Mouse (Mus musculus) CH12.LX (cell line): Measurements from ENCODE around the gene Brdt. TPM values are rescaled to one million over a fixed set of nuclear protein-coding genes. Genes with fewer than 3 reads are reported as not detected.

Experiments used
- DNase-seq: peaks from one replicate; pipeline ENCODE4 v3.0.0-alpha.2; 2013; ENCODE audit errors: extremely low read depth
- H3K27ac ChIP-seq: 2 replicates; pipeline ENCODE4 v1.5.1; 2012; ENCODE audit warnings: low read depth, mild to moderate bottlenecking, control low read depth, moderate library complexity; ENCODE audit not compliant: insufficient read depth
- H3K27me3 ChIP-seq: replicated peaks from 2 replicates; pipeline ENCODE3; 2012; ENCODE audit warnings: inconsistent platforms
- H3K36me3 ChIP-seq, 2 experiments: replicated peaks in 1 of 2; 2 replicates each; pipeline versions ENCODE3 to v1.6.1; 2012; ENCODE audit warnings: inconsistent platforms in 1 of 2, low read length in 1 of 2, mild to moderate bottlenecking in 1 of 2, mixed read lengths in 1 of 2, moderate library complexity in 1 of 2; ENCODE audit not compliant: control insufficient read depth in 1 of 2, insufficient read depth in 1 of 2
- H3K4me1 ChIP-seq, 2 experiments: 2 replicates each; pipeline ENCODE4 v1.6.1; 2012; ENCODE audit warnings: inconsistent platforms in 1 of 2, moderate library complexity in 1 of 2; ENCODE audit not compliant: insufficient read depth in 2 of 2, control insufficient read depth in 1 of 2
- H3K4me2 ChIP-seq: 2 replicates; pipeline ENCODE4 v1.6.1; 2012; ENCODE audit warnings: low read depth, mild to moderate bottlenecking, control low read depth; ENCODE audit not compliant: poor library complexity, insufficient read depth, severe bottlenecking
- H3K4me3 ChIP-seq, 3 experiments: fragments of 150-350 bp in 1 of 3; sonication (generic) in 1 of 3; replicated peaks in 1 of 3; 2 replicates each; pipeline versions ENCODE3 to v1.5.1; 2011 to 2012; ENCODE audit warnings: low read depth in 2 of 3, low read length in 2 of 3, mild to moderate bottlenecking in 2 of 3, moderate library complexity in 2 of 3, control low read depth in 1 of 3, improper control_type of control experiment in 1 of 3, inconsistent platforms in 1 of 3, mixed read lengths in 1 of 3; ENCODE audit not compliant: poor library complexity in 1 of 3
- H3K79me2 ChIP-seq: replicated peaks from 2 replicates; pipeline ENCODE4 v1.6.1; 2012; ENCODE audit warnings: mild to moderate bottlenecking, moderate library complexity; ENCODE audit not compliant: control insufficient read depth, poor library complexity, insufficient read depth, severe bottlenecking; ENCODE audit errors: extremely low read depth
- H3K9ac ChIP-seq: 2 replicates; pipeline ENCODE4 v1.6.1; 2012; ENCODE audit warnings: low read depth, mild to moderate bottlenecking, control low read depth, moderate library complexity; ENCODE audit not compliant: insufficient read depth
- H3K9me3 ChIP-seq: replicated peaks from 2 replicates; pipeline ENCODE3; 2012; ENCODE audit warnings: low read length, inconsistent platforms, mixed read lengths
- BHLHE40 ChIP-seq: IDR thresholded peaks from 2 replicates; pipeline ENCODE4 v1.6.1; 2011; ENCODE audit warnings: mild to moderate bottlenecking, low read depth, low read length, improper control_type of control experiment
- CTCF ChIP-seq, 2 experiments: IDR thresholded peaks in 1 of 2; conservative IDR thresholded peaks in 1 of 2; 2 replicates each; pipeline ENCODE4 v1.5.1; 2011 to 2012; ENCODE audit warnings: low read depth in 2 of 2, low read length in 2 of 2, improper control_type of control experiment in 1 of 2, inconsistent platforms in 1 of 2, mild to moderate bottlenecking in 1 of 2, moderate library complexity in 1 of 2
- ETS1 ChIP-seq: conservative IDR thresholded peaks from 2 replicates; pipeline ENCODE4 v1.6.1; 2012; ENCODE audit warnings: low read depth, mild to moderate bottlenecking, inconsistent platforms, low read length, improper control_type of control experiment, moderate library complexity
- HCFC1 ChIP-seq: IDR thresholded peaks from 2 replicates; pipeline ENCODE4 v1.6.1; 2012; ENCODE audit warnings: low read depth, mild to moderate bottlenecking, inconsistent platforms, low read length, improper control_type of control experiment
- IRF4 ChIP-seq: IDR thresholded peaks from 2 replicates; pipeline ENCODE4 v1.6.1; 2014; ENCODE audit warnings: low read depth, mild to moderate bottlenecking, inconsistent platforms, low read length, improper control_type of control experiment
- JUN ChIP-seq: IDR thresholded peaks from 2 replicates; pipeline ENCODE4 v1.6.1; 2011; ENCODE audit warnings: low read depth, mild to moderate bottlenecking, low read length, improper control_type of control experiment, moderate library complexity; ENCODE audit not compliant: insufficient read depth
- JUND ChIP-seq: conservative IDR thresholded peaks from 2 replicates; pipeline ENCODE4 v1.6.1; 2011; ENCODE audit warnings: low read depth, low read length, improper control_type of control experiment
- MAFK ChIP-seq: IDR thresholded peaks from 2 replicates; pipeline ENCODE4 v1.6.1; 2011; ENCODE audit warnings: low read length, improper control_type of control experiment; ENCODE audit not compliant: insufficient replicate concordance
- MXI1 ChIP-seq: IDR thresholded peaks from 2 replicates; pipeline ENCODE4 v1.6.1; 2011; ENCODE audit warnings: mild to moderate bottlenecking, low read depth, low read length, improper control_type of control experiment
- NELFE ChIP-seq: IDR thresholded peaks from 2 replicates; pipeline ENCODE4 v1.6.1; 2011; ENCODE audit warnings: low read depth, low read length, improper control_type of control experiment
- POLR2A ChIP-seq: IDR thresholded peaks from 2 replicates; pipeline ENCODE4 v1.6.1; 2011; ENCODE audit warnings: low read depth, mild to moderate bottlenecking, improper control_type of control experiment, low read length
- POLR2AphosphoS2 ChIP-seq: IDR thresholded peaks from 2 replicates; pipeline ENCODE4 v1.6.1; 2011; ENCODE audit warnings: low read depth, low read length, improper control_type of control experiment
- RAD21 ChIP-seq: IDR thresholded peaks from 2 replicates; pipeline ENCODE4 v1.6.1; 2011; ENCODE audit warnings: low read depth, mild to moderate bottlenecking, low read length, improper control_type of control experiment, moderate library complexity
- RCOR1 ChIP-seq: conservative IDR thresholded peaks from 2 replicates; pipeline ENCODE4 v1.6.1; 2012; ENCODE audit warnings: low read depth, mild to moderate bottlenecking, inconsistent platforms, low read length, improper control_type of control experiment
- SIN3A ChIP-seq: IDR thresholded peaks from 2 replicates; pipeline ENCODE4 v1.6.1; 2012; ENCODE audit warnings: low read length, improper control_type of control experiment, inconsistent platforms
- SMC3 ChIP-seq: IDR thresholded peaks from 2 replicates; pipeline ENCODE4 v1.6.1; 2011; ENCODE audit warnings: low read depth, low read length, improper control_type of control experiment
- USF2 ChIP-seq: conservative IDR thresholded peaks from 2 replicates; pipeline ENCODE4 v1.6.1; 2011; ENCODE audit warnings: low read depth, low read length, improper control_type of control experiment
- dilution Hi-C: fragments of 300-500 bp; cut with MboI; formaldehyde crosslinking; loops from 2 replicates; pipeline ENCODE4 v1.14.3; 2020; ENCODE audit warnings: low sequenced_read_pairs; ENCODE audit not compliant: extremely low pct_unique_long_range_greater_than_20kb, extremely low pct_ligation_motif_present
- in situ Hi-C: fragments of 300-500 bp; cut with MboI; formaldehyde crosslinking; loops from 3 replicates; pipeline ENCODE4 v1.14.3; 2019; ENCODE audit warnings: low sequenced_read_pairs, low pct_ligation_motif_present, low pct_unique_long_range_greater_than_20kb, mixed read lengths
- polyA plus RNA-seq: library from polyadenylated mRNA; unstranded; fragments of >175 nt; gene quantifications from 2 replicates; pipeline ENCODE4 v1.2.1, GENCODE M21; 2012; ENCODE audit warnings: low read depth; ENCODE audit not compliant: insufficient read length
- total RNA-seq, 2 experiments: library from RNA; depleted of rRNA; stranded (reverse); fragments of 300-350 nt in 1 of 2; fragments of >200 nt in 1 of 2; gene quantifications; 2 replicates each; pipeline ENCODE4 v1.2.3; 2012 to 2014

The Brdt gene
- total and polyA plus RNA-seq, 3 experiments = 0.56 to 0.98 (median 0.59) TPM

DNA sequence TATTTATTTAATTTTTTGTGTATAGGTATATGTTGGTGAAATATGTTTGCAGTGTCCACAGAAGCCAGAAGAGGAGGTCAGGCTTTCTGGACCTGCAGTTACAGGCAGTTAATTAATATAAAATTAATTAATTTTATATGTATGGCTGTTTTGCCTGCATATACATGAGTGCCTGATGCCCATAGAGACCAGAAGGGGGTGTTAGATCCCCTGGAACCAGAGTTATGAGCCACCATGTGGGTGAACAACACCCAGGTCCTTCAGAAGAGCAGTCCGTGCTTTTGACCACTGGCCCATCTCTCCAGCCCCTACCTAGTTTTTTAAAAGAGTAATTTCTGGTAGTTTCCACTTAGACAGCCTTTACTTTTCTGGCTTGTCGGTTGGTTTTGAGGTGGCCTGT lies 81.3 kb downstream of the Brdt start:
- Histone ChIP-seq H3K27me3 (no peaks in the 10 kb centered on the region), H3K27ac (no peak overlapping the region), H3K9ac (no peak overlapping the region), H3K4me3 (no peak overlapping the region), H3K36me3 (no peaks in the 10 kb centered on the region), H3K4me1 (no peaks in the 10 kb centered on the region), H3K9me3 (no peaks in the 10 kb centered on the region), H3K79me2 (no peaks in the 10 kb centered on the region), H3K4me2 (no peak overlapping the region)
- peak in 1 of 2 experiments; percentile 53; a peak in 2 of 4 replicates for TF ChIP-seq CTCF (conservative IDR thresholded peaks at IDR 0.05 in 1 of 2, IDR thresholded peaks at IDR 0.05 in 1 of 2; ENCODE audit: low read depth in 2 of 2, low read length in 2 of 2)
- no peak for TF ChIP-seq ETS1
- TF ChIP-seq RAD21 = peak; percentile 55
- peak; percentile 43 for TF ChIP-seq SMC3
- in situ Hi-C loops = no loop called here
- peak; percentile 5 for DNase-seq
- dilution Hi-C loops = no loop called here

- in situ Hi-C loops = no loop called here
- no peak for DNase-seq
- no peak overlapping the region for H3K4me2 ChIP-seq
- H3K9me3 ChIP-seq = no peaks in the 10 kb centered on the region
- dilution Hi-C loops = no loop called here
- no peaks in the 10 kb centered on the region for H3K79me2 ChIP-seq
- no peak overlapping the region for H3K9ac ChIP-seq
- H3K27ac ChIP-seq = no peak overlapping the region
- H3K4me3 ChIP-seq = no peak overlapping the region
- TF ChIP-seq MAFK = no peak
- TF ChIP-seq JUN = no peak
- TF ChIP-seq HCFC1 = no peak
- TF ChIP-seq JUND = no peak
- no peak for TF ChIP-seq IRF4
- no peak for TF ChIP-seq USF2
- TF ChIP-seq MXI1 = no peak
- TF ChIP-seq POLR2AphosphoS2 = no peak
- no peak for TF ChIP-seq RCOR1
- TF ChIP-seq POLR2A = no peak
- no peak for TF ChIP-seq ETS1
- TF ChIP-seq SIN3A = no peak
- no peak for TF ChIP-seq BHLHE40
- TF ChIP-seq SMC3 = no peak
- TF ChIP-seq NELFE = no peak
- TF ChIP-seq, all 38 proteins: peak for 0
- H3K36me3 ChIP-seq = no peaks in the 10 kb centered on the region
- H3K4me1 ChIP-seq = no peaks in the 10 kb centered on the region
- no peaks in the 10 kb centered on the region for H3K27me3 ChIP-seq
Measured at GRCm38 (mm10) chr5:107415098-107415497, 84.1 kb downstream of the Brdt start.
